ENCODE assay signal across 8 mouse cellular contexts in the genomic region with DNA sequence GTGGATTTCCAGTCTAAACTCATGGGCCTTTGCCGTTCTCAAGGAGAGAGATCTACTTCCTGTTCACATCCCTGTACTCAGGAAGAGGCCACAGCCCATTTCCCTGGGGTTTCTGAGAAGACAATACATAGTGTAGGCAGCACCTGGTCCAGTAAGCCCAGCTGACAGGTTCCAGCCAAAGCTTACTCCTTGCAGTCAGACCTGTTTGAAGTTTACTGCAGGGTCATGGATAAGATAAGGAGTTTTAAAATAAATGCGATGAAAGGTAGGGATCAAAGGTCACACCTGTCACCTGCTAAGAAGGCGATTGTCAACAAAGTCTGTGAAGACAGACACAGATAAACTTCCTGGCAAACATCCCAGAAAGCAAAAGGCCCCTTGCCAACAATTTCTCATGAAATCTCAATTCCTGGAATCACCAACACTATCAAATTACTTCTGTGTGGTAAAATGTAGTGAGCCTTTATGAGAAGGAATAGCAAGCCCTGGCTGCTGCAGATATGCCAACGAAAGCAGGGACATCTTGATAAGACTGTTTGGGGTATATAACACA.
DNase-seq lines count a peak whose midpoint lies in the region; ATAC-seq and TF ChIP-seq lines count a peak whose summit lies in the region.
"Had no signal": no experiment of that assay in that cellular context is flagged by ENCODE, and none has a peak within 500 bp of the region (broad histone marks: within the 10 kb centered on the region; RNA-seq: fewer than 3 reads in every experiment).

No protein-coding gene starts in this region.

- no peak overlapping the region for H3K9ac ChIP-seq in liver, embryonic 11.5 days (ENCODE audit: low read depth, low read length)
- no peak overlapping the region for H3K9ac ChIP-seq in heart, embryonic 12.5 days

- no peaks in the 10 kb centered on the region for H3K36me3 ChIP-seq in liver, embryonic 11.5 days (ENCODE audit: control insufficient read depth, insufficient read depth, low read length)
- no peaks in the 10 kb centered on the region for H3K36me3 ChIP-seq in heart, embryonic 12.5 days

- H3K27ac ChIP-seq in liver, embryonic 11.5 days (ENCODE audit: low read depth, low read length): no peak overlapping the region
- H3K27ac ChIP-seq in heart, embryonic 12.5 days (ENCODE audit: poor library complexity, severe bottlenecking): peak overlapping the region; percentile 55

- WGBS in liver, embryonic 11.5 days: 51% methylated on average over 4 of the region's 4 CpGs
- 16% methylated on average over 4 of the region's 4 CpGs for WGBS in heart, embryonic 12.5 days

- DNase-seq in liver, embryonic 11.5 days (ENCODE audit: low spot score): peak; percentile 31
- no peak for DNase-seq in liver
- peak; percentile 70 for DNase-seq in brain, embryonic 14.5 days (ENCODE audit: low read depth)
- no peak for DNase-seq in retina, postnatal 1 day
- DNase-seq in spleen, postnatal 10 days (ENCODE audit: low spot score in 2 of 2): no peak
- DNase-seq: cerebellum, adult 8-10 months had no signal

- 0 out of 2 replicates have a peak, but pooled peaks cover 3% of the 10 kb centered on the region for H3K9me3 ChIP-seq in liver, embryonic 11.5 days (ENCODE audit: control insufficient read depth, low read length)
- H3K9me3 ChIP-seq in heart, embryonic 12.5 days (replicated peaks): peaks cover 4% of the 10 kb centered on the region; the same call in 1 of the 2 replicates

- H3K27me3 ChIP-seq in liver, embryonic 11.5 days (replicated peaks; ENCODE audit: control insufficient read depth, insufficient read depth, low read length): no peaks in the 10 kb centered on the region
- no peaks in the 10 kb centered on the region for H3K27me3 ChIP-seq in heart, embryonic 12.5 days (replicated peaks)

- H3K4me3 ChIP-seq in liver, embryonic 11.5 days (ENCODE audit: low read depth, low read length): no peak overlapping the region
- no peak overlapping the region for H3K4me3 ChIP-seq in heart, embryonic 12.5 days

- 0 out of 2 replicates have a peak, but pooled peaks cover 2% of the 10 kb centered on the region for H3K4me1 ChIP-seq in liver, embryonic 11.5 days (replicated peaks; ENCODE audit: control insufficient read depth, insufficient read depth, low read length)
- peaks cover 22% of the 10 kb centered on the region for H3K4me1 ChIP-seq in heart, embryonic 12.5 days (replicated peaks)

- ATAC-seq in liver, embryonic 11.5 days (replicated peaks; ENCODE audit: low FRiP score): no peak
- peak; percentile 72 for ATAC-seq in heart, embryonic 12.5 days (ENCODE audit: insufficient number of reproducible peaks, low FRiP score)
- peak; percentile 72 for ATAC-seq in megakaryocyte-erythroid progenitor cell, adult 5-6 weeks (replicated peaks; ENCODE audit: low FRiP score, low TSS enrichment, poor library complexity, severe bottlenecking)

- no peak for TF ChIP-seq POLR2A in brain, embryonic 14.5 days (IDR thresholded peaks at IDR 0.05; ENCODE audit: borderline replicate concordance, extremely low read depth, insufficient read depth, insufficient read length, poor library complexity, severe bottlenecking)

- TF ChIP-seq CTCF in brain, embryonic 14.5 days (IDR thresholded peaks at IDR 0.05; ENCODE audit: borderline replicate concordance, extremely low read depth, insufficient read depth, insufficient read length): no peak

- no peak overlapping the region for H3K4me2 ChIP-seq in liver, embryonic 11.5 days
- H3K4me2 ChIP-seq in heart, embryonic 12.5 days: no peak overlapping the region

Comparison
In these comparisons a context has a peak if more than half of its experiments do, and no peak if none do; other contexts are left out.
1. DNase-seq: peak in liver, embryonic 11.5 days (single experiment) and brain, embryonic 14.5 days (single experiment); none in liver (single experiment), retina, postnatal 1 day (single experiment) and spleen, postnatal 10 days (0 of 2).